Mouse (Mus musculus): ENCODE measurements around the gene 1810009A15Rik.

The 1810009A15Rik gene

DNA sequence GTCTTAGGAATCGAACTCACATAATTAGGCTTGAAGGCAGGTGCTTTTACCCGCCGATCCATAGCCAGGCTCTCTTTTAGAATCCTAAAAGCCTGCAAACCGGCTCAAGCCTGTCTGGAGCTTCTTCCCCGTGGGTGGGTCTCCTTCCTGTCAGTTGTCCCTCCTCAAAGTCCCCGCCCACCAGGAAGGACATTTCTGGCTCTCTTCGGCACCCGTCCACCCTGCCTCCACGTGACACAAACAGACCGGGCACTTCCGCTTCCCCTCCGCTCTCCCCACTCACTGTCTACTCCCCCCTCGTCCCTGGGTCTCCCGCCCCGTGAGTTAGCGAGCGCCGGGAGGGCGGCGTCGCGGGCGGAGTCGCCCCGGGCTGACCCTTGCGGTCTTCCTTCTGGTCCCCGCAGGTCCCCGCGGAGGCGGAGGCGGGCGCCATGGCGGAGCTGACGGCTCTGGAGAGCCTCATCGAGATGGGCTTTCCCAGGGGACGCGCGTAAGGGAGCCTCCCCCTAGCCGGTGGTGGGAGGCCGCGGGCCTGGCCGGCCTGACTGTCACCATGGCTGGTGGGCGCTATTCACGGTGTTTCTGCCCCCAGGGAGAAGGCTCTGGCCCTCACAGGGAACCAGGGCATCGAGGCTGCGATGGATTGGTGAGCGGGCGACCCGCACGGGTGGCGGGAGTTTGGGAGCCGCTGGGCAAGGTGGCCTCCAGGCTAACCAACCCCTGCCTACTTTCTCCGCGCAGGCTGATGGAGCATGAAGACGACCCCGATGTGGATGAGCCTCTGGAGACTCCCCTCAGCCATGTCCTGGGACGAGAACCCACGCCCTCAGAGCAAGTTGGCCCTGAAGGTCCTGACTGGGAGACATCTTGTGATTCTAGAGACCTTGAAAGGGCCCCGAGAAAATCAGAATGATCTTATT lies 17.1 kb upstream of the 1810009A15Rik start, which contains the start of gene Ubxn1:
Ubxn1 (plus strand) TSS at position 230 of the 920 bp plus-strand sequence.
- Histone ChIP-seq H3K27me3 (ENCODE audit: insufficient read depth, low read length) (no peaks in the 10 kb centered on the region), H3K36me3 (ENCODE audit: insufficient read depth, low read length) (peaks cover 45% of the 10 kb centered on the region), H3K4me3 (replicated peaks; ENCODE audit: low read length) (peak within 1 kb of the TSS; percentile 100), H3K9me3 (ENCODE audit: low read length) (no peaks in the 10 kb centered on the region), H3K4me1 (replicated peaks; ENCODE audit: low read depth, low read length) (peaks cover 46% of the 10 kb centered on the region)
- TF ChIP-seq POU5F1 (IDR thresholded peaks at IDR 0.05; ENCODE audit: borderline replicate concordance, low read length) = no peak
- no peak for TF ChIP-seq NANOG (IDR thresholded peaks at IDR 0.05; ENCODE audit: borderline replicate concordance, low read length)
- no peak for TF ChIP-seq CTCF (conservative IDR thresholded peaks at IDR 0.05; ENCODE audit: low read length)

DNA sequence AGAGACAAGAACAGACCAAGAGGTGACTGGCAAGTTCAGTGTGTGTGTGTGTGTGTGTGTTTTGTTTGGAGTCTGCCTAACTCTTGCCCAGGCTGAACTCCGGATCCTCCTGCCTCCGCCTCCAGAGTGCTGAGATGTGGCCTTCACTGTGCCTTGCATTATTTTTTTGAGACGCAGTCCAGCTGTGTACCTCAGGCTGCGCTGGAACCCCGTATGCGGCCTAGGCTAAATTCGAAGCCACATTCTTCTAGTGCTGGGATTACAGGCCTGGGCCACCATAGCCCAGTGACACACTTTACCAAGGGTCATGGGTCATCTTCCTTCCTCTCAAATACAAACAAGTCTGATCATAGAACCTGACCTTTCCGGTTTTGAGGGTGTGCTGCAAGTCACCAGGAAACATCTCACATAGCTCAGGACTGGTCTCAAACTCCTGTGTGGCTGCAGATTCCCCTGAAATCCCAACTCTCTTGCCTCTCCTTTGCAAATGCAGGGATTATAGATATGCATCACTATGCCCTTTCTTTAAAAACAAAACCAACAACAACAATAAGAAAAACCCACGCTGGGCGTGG lies 16.3 kb upstream of the 1810009A15Rik start:
- TF ChIP-seq CTCF (conservative IDR thresholded peaks at IDR 0.05; ENCODE audit: low read length) (no peak), POU5F1 (IDR thresholded peaks at IDR 0.05; ENCODE audit: borderline replicate concordance, low read length) (no peak), NANOG (IDR thresholded peaks at IDR 0.05; ENCODE audit: borderline replicate concordance, low read length) (no peak)
- H3K4me3 ChIP-seq (replicated peaks; ENCODE audit: low read length) = peak overlapping the region; percentile 100
- peaks cover 53% of the 10 kb centered on the region for H3K36me3 ChIP-seq (ENCODE audit: insufficient read depth, low read length)
- H3K4me1 ChIP-seq (replicated peaks; ENCODE audit: low read depth, low read length) = peaks cover 46% of the 10 kb centered on the region
- H3K9me3 ChIP-seq (ENCODE audit: low read length) = no peaks in the 10 kb centered on the region
- H3K27me3 ChIP-seq (ENCODE audit: insufficient read depth, low read length) = no peaks in the 10 kb centered on the region

GRCm38 (mm10) chr19:8875031-8875430 lies 13.6 kb upstream of the 1810009A15Rik start:
- TF ChIP-seq NANOG (IDR thresholded peaks at IDR 0.05; ENCODE audit: borderline replicate concordance, low read length) (no peak), POU5F1 (IDR thresholded peaks at IDR 0.05; ENCODE audit: borderline replicate concordance, low read length) (no peak), CTCF (conservative IDR thresholded peaks at IDR 0.05; ENCODE audit: low read length) (no peak)
- Histone ChIP-seq H3K4me1 (replicated peaks; ENCODE audit: low read depth, low read length) (peaks cover 52% of the 10 kb centered on the region), H3K27me3 (ENCODE audit: insufficient read depth, low read length) (no peaks in the 10 kb centered on the region), H3K4me3 (replicated peaks; ENCODE audit: low read length) (no peak overlapping the region), H3K9me3 (ENCODE audit: low read length) (no peaks in the 10 kb centered on the region), H3K36me3 (ENCODE audit: insufficient read depth, low read length) (peaks cover 80% of the 10 kb centered on the region)

DNA sequence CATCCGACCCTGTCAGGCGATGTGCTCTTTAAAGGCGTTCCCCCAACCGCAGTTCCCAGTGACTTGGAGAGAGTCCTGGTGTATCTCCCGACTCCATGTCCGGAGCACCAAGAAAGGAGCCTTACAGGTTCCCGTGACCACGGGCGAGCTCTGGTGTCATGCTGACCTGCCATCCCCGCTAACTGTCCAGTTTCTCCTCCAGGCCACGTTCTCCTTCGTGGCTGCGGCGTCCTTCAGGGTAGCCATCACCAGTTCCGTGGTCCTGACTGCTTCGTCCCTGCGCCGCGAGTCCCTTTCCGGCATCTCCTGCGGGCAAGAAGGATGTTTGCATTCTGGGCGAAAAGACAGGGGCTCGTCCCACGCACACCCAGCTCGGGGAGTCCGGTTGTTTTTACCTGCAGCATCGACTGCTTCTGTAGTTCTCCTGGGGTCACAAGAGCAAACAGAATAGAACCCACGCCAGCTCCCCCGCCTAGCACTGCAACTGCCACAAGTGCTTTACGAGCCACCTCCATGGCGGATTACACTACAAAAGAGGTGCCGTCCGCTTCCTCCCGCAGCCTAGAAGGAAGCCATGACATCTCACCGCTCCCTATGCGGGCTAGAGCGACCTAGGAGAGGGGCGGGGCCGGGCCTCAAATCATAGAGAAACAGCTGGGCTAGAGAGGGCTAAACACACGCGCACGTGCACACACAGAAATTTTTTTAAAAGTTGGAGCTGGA lies 8.2 kb upstream of the 1810009A15Rik start, which contains the start of gene Uqcc3:
Uqcc3 (minus strand) TSS at position 613 of the 723 bp plus-strand sequence.
- Histone ChIP-seq H3K4me1 (replicated peaks; ENCODE audit: low read depth, low read length) (peaks cover 27% of the 10 kb centered on the region), H3K4me3 (replicated peaks; ENCODE audit: low read length) (peak within 1 kb of the TSS; percentile 93)
- TF ChIP-seq NANOG (IDR thresholded peaks at IDR 0.05; ENCODE audit: borderline replicate concordance, low read length) (no peak), POU5F1 (IDR thresholded peaks at IDR 0.05; ENCODE audit: borderline replicate concordance, low read length) (no peak), CTCF (conservative IDR thresholded peaks at IDR 0.05; ENCODE audit: low read length) (no peak)

DNA sequence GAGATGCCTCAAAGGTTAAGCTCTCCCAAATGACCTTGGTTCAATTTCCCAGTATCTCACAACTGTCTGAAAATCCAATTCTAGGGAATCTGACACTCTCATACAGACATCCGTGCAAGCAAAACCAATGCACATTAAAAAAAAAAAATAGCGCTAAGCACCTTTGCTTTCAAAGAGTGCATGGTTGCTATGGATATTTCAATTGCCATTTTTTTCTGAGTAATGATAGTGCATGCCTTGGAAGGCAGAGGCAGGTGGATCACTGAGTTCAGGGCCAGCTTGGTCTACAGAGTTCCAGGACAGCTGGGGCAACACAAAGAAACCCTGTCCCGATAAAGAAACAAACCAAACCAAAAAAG lies 7.6 kb upstream of the 1810009A15Rik start:
- H3K36me3 ChIP-seq (ENCODE audit: insufficient read depth, low read length) = peaks cover 41% of the 10 kb centered on the region
- peaks cover 32% of the 10 kb centered on the region for H3K4me1 ChIP-seq (replicated peaks; ENCODE audit: low read depth, low read length)
- TF ChIP-seq POU5F1 (IDR thresholded peaks at IDR 0.05; ENCODE audit: borderline replicate concordance, low read length) (no peak), NANOG (IDR thresholded peaks at IDR 0.05; ENCODE audit: borderline replicate concordance, low read length) (no peak), CTCF (conservative IDR thresholded peaks at IDR 0.05; ENCODE audit: low read length) (no peak)
- peak overlapping the region; percentile 93 for H3K4me3 ChIP-seq (replicated peaks; ENCODE audit: low read length)
- H3K27me3 ChIP-seq (ENCODE audit: insufficient read depth, low read length) = no peaks in the 10 kb centered on the region
- H3K9me3 ChIP-seq (ENCODE audit: low read length) = no peaks in the 10 kb centered on the region

More for the DNA sequence above, 8.2 kb upstream of the 1810009A15Rik start, which contains the start of gene Uqcc3:
- Histone ChIP-seq H3K9me3 (ENCODE audit: low read length) (no peaks in the 10 kb centered on the region), H3K27me3 (ENCODE audit: insufficient read depth, low read length) (no peaks in the 10 kb centered on the region), H3K36me3 (ENCODE audit: insufficient read depth, low read length) (peaks cover 46% of the 10 kb centered on the region)

GRCm38 (mm10) chr19:8883616-8884015 lies 5.0 kb upstream of the 1810009A15Rik start, which contains the start of the genes Lbhd1 and Gm49403:
Lbhd1 (plus strand) TSS chr19:8883732.
Gm49403 (plus strand) TSS chr19:8883930.
- Histone ChIP-seq H3K27me3 (ENCODE audit: insufficient read depth, low read length) (no peaks in the 10 kb centered on the region), H3K9me3 (ENCODE audit: low read length) (no peaks in the 10 kb centered on the region), H3K36me3 (ENCODE audit: insufficient read depth, low read length) (peaks cover 28% of the 10 kb centered on the region), H3K4me3 (replicated peaks; ENCODE audit: low read length) (no peak within 1 kb of the TSS), H3K4me1 (replicated peaks; ENCODE audit: low read depth, low read length) (peaks cover 47% of the 10 kb centered on the region)
- TF ChIP-seq POU5F1 (IDR thresholded peaks at IDR 0.05; ENCODE audit: borderline replicate concordance, low read length) = no peak
- TF ChIP-seq NANOG (IDR thresholded peaks at IDR 0.05; ENCODE audit: borderline replicate concordance, low read length) = no peak
- TF ChIP-seq CTCF (conservative IDR thresholded peaks at IDR 0.05; ENCODE audit: low read length) = no peak

- H3K36me3 ChIP-seq (ENCODE audit: insufficient read depth, low read length) = peaks cover 38% of the 10 kb centered on the region
- H3K27me3 ChIP-seq (ENCODE audit: insufficient read depth, low read length) = no peaks in the 10 kb centered on the region
- no peaks in the 10 kb centered on the region for H3K9me3 ChIP-seq (ENCODE audit: low read length)
- no peak for TF ChIP-seq POU5F1 (IDR thresholded peaks at IDR 0.05; ENCODE audit: borderline replicate concordance, low read length)
- no peak for TF ChIP-seq CTCF (conservative IDR thresholded peaks at IDR 0.05; ENCODE audit: low read length)
- TF ChIP-seq NANOG (IDR thresholded peaks at IDR 0.05; ENCODE audit: borderline replicate concordance, low read length) = no peak
- peak overlapping the region; percentile 90 for H3K4me3 ChIP-seq (replicated peaks; ENCODE audit: low read length)
- peaks cover 52% of the 10 kb centered on the region for H3K4me1 ChIP-seq (replicated peaks; ENCODE audit: low read depth, low read length)
These were observed 1.6 kb upstream of the 1810009A15Rik start for GRCm38 (mm10) chr19:8886916-8887584.

Data from E14TG2a.4 (cell line).